Mouse (Mus musculus): ENCODE data around the gene Arhgap35. TPM values are rescaled to one million over a fixed set of nuclear protein-coding genes. Genes with fewer than 3 reads are reported as not detected.

The Arhgap35 gene
- polyA plus RNA-seq, 1 experiment, result 13.4 TPM

- Histone ChIP-seq H3K27ac (ENCODE audit: control insufficient read depth, insufficient read depth, low read length) (no peak overlapping the region), H3K4me3 (ENCODE audit: control insufficient read depth, insufficient read depth, low read length) (no peak overlapping the region), H3K27me3 (ENCODE audit: control insufficient read depth, insufficient read depth, low read length) (no peaks in the 10 kb centered on the region), H3K4me1 (replicated peaks; ENCODE audit: control insufficient read depth, insufficient read depth, low read length) (peaks cover 26% of the 10 kb centered on the region), H3K36me3 (ENCODE audit: control insufficient read depth, insufficient read depth, low read length) (peaks cover 20% of the 10 kb centered on the region)
- TF ChIP-seq CTCF (IDR thresholded peaks at IDR 0.05; ENCODE audit: borderline replicate concordance, control insufficient read depth, extremely low read depth, insufficient read depth, low read length, poor library complexity) (no peak), POLR2A (IDR thresholded peaks at IDR 0.05; ENCODE audit: control insufficient read depth, extremely low read depth, insufficient read depth, low read length, poor library complexity) (no peak)
- no peak for DNase-seq
- 91% methylated on average over 3 of the region's 3 CpGs for WGBS
Observed at GRCm38 (mm10) chr7:16496260-16496659, 118.5 kb downstream of the Arhgap35 start.

GRCm38 (mm10) chr7:16493361-16493760 is 121.4 kb downstream of the Arhgap35 start:
- Histone ChIP-seq H3K36me3 (ENCODE audit: control insufficient read depth, insufficient read depth, low read length) (peaks cover 19% of the 10 kb centered on the region), H3K27ac (ENCODE audit: control insufficient read depth, insufficient read depth, low read length) (peak overlapping the region; percentile 35; the same call in 1 of the 2 replicates), H3K4me3 (ENCODE audit: control insufficient read depth, insufficient read depth, low read length) (no peak overlapping the region), H3K27me3 (ENCODE audit: control insufficient read depth, insufficient read depth, low read length) (no peaks in the 10 kb centered on the region), H3K4me1 (replicated peaks; ENCODE audit: control insufficient read depth, insufficient read depth, low read length) (peaks cover 26% of the 10 kb centered on the region)
- WGBS, result 59% methylated on average over 2 of the region's 2 CpGs
- TF ChIP-seq POLR2A (IDR thresholded peaks at IDR 0.05; ENCODE audit: control insufficient read depth, extremely low read depth, insufficient read depth, low read length, poor library complexity) (no peak), CTCF (IDR thresholded peaks at IDR 0.05; ENCODE audit: borderline replicate concordance, control insufficient read depth, extremely low read depth, insufficient read depth, low read length, poor library complexity) (no peak)
- peak; percentile 63 for DNase-seq

GRCm38 (mm10) chr7:16492211-16492610 is 122.6 kb downstream of the Arhgap35 start:
- Histone ChIP-seq H3K4me3 (ENCODE audit: control insufficient read depth, insufficient read depth, low read length) (no peak overlapping the region), H3K27me3 (ENCODE audit: control insufficient read depth, insufficient read depth, low read length) (no peaks in the 10 kb centered on the region), H3K36me3 (ENCODE audit: control insufficient read depth, insufficient read depth, low read length) (peaks cover 9% of the 10 kb centered on the region), H3K27ac (ENCODE audit: control insufficient read depth, insufficient read depth, low read length) (no peak overlapping the region; the same call in 1 of the 2 replicates), H3K4me1 (replicated peaks; ENCODE audit: control insufficient read depth, insufficient read depth, low read length) (peaks cover 25% of the 10 kb centered on the region)
- no peak for DNase-seq
- no peak for TF ChIP-seq CTCF (IDR thresholded peaks at IDR 0.05; ENCODE audit: borderline replicate concordance, control insufficient read depth, extremely low read depth, insufficient read depth, low read length, poor library complexity)
- no peak for TF ChIP-seq POLR2A (IDR thresholded peaks at IDR 0.05; ENCODE audit: control insufficient read depth, extremely low read depth, insufficient read depth, low read length, poor library complexity)
- 67% methylated on average over 3 of the region's 3 CpGs for WGBS

DNA sequence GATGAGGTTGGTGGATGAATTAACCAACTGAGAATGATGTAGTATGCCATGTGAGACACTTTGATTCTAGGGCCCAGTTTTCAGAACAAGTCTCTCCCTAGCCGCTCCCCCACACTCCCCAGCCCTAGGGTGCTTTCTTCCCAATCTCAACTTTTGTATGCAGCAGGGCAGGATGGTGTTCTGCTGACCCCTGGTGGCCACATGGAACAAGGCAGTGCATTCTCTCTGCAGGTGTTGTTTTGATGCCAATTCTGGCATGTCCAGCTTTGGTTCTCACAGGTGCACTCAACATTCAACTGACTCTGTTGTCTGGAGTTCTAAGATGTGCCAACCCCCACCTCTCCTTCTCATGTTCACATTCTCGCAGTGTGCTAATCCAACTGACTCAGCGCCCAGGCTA is 123.0 kb downstream of the Arhgap35 start:
- TF ChIP-seq POLR2A (IDR thresholded peaks at IDR 0.05; ENCODE audit: control insufficient read depth, extremely low read depth, insufficient read depth, low read length, poor library complexity) (no peak), CTCF (IDR thresholded peaks at IDR 0.05; ENCODE audit: borderline replicate concordance, control insufficient read depth, extremely low read depth, insufficient read depth, low read length, poor library complexity) (peak; percentile 79; the same call in 1 of the 2 replicates)
- Histone ChIP-seq H3K4me3 (ENCODE audit: control insufficient read depth, insufficient read depth, low read length) (no peak overlapping the region), H3K36me3 (ENCODE audit: control insufficient read depth, insufficient read depth, low read length) (peaks cover 5% of the 10 kb centered on the region), H3K27me3 (ENCODE audit: control insufficient read depth, insufficient read depth, low read length) (no peaks in the 10 kb centered on the region), H3K4me1 (replicated peaks; ENCODE audit: control insufficient read depth, insufficient read depth, low read length) (peaks cover 20% of the 10 kb centered on the region), H3K27ac (ENCODE audit: control insufficient read depth, insufficient read depth, low read length) (no peak overlapping the region)
- peak; percentile 78 for DNase-seq
- 21% methylated on average over 3 of the region's 3 CpGs for WGBS

GRCm38 (mm10) chr7:16489948-16490347 is 124.8 kb downstream of the Arhgap35 start:
- TF ChIP-seq CTCF (IDR thresholded peaks at IDR 0.05; ENCODE audit: borderline replicate concordance, control insufficient read depth, extremely low read depth, insufficient read depth, low read length, poor library complexity) (no peak), POLR2A (IDR thresholded peaks at IDR 0.05; ENCODE audit: control insufficient read depth, extremely low read depth, insufficient read depth, low read length, poor library complexity) (no peak)
- Histone ChIP-seq H3K36me3 (ENCODE audit: control insufficient read depth, insufficient read depth, low read length) (no peaks in the 10 kb centered on the region), H3K4me3 (ENCODE audit: control insufficient read depth, insufficient read depth, low read length) (no peak overlapping the region), H3K27ac (ENCODE audit: control insufficient read depth, insufficient read depth, low read length) (no peak overlapping the region), H3K27me3 (ENCODE audit: control insufficient read depth, insufficient read depth, low read length) (no peaks in the 10 kb centered on the region), H3K4me1 (replicated peaks; ENCODE audit: control insufficient read depth, insufficient read depth, low read length) (peaks cover 16% of the 10 kb centered on the region)
- peak; percentile 44 for DNase-seq
- WGBS, result 97% methylated on average over 9 of the region's 9 CpGs

DNA sequence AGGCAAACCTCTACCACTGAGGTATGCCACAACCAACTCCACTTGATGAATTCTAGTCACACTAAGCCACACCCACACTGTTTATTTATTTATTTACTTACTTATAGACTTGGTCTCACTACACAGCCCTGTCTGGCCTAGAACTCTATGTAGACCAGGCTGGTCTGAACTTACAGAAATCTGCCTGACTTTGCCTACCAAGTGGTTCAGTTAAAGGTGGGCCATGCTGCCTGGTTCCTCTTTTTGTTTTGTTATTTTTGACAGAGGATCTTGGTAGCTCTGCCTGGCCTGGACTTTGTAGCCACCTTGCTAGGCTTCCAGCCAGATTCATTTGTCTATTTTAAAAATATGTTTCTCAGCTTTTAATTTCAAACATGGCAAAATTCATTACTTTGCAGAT is 126.0 kb downstream of the Arhgap35 start:
- no peaks in the 10 kb centered on the region for H3K36me3 ChIP-seq (ENCODE audit: control insufficient read depth, insufficient read depth, low read length)
- TF ChIP-seq CTCF (IDR thresholded peaks at IDR 0.05; ENCODE audit: borderline replicate concordance, control insufficient read depth, extremely low read depth, insufficient read depth, low read length, poor library complexity) (no peak), POLR2A (IDR thresholded peaks at IDR 0.05; ENCODE audit: control insufficient read depth, extremely low read depth, insufficient read depth, low read length, poor library complexity) (no peak)
- no peak for DNase-seq
- H3K27ac ChIP-seq (ENCODE audit: control insufficient read depth, insufficient read depth, low read length), result no peak overlapping the region
- H3K4me3 ChIP-seq (ENCODE audit: control insufficient read depth, insufficient read depth, low read length), result no peak overlapping the region
- H3K4me1 ChIP-seq (replicated peaks; ENCODE audit: control insufficient read depth, insufficient read depth, low read length), result peaks cover 12% of the 10 kb centered on the region
- H3K27me3 ChIP-seq (ENCODE audit: control insufficient read depth, insufficient read depth, low read length), result no peaks in the 10 kb centered on the region

GRCm38 (mm10) chr7:16477628-16478027 is 137.2 kb downstream of the Arhgap35 start, which contains the start of gene Npas1:
TSS of gene Npas1 (minus strand) at chr7:16477728.
- no peak within 1 kb of the TSS for H3K4me3 ChIP-seq (ENCODE audit: control insufficient read depth, insufficient read depth, low read length)
- H3K27ac ChIP-seq (ENCODE audit: control insufficient read depth, insufficient read depth, low read length), result no peak within 1 kb of the TSS
- TF ChIP-seq POLR2A (IDR thresholded peaks at IDR 0.05; ENCODE audit: control insufficient read depth, extremely low read depth, insufficient read depth, low read length, poor library complexity), result no peak
- H3K27me3 ChIP-seq (ENCODE audit: control insufficient read depth, insufficient read depth, low read length), result peaks cover 33% of the 10 kb centered on the region
- H3K4me1 ChIP-seq (replicated peaks; ENCODE audit: control insufficient read depth, insufficient read depth, low read length), result no peaks in the 10 kb centered on the region; the same call in 1 of the 2 replicates
- 90% methylated on average over 8 of the region's 8 CpGs for WGBS
- no peak for DNase-seq
- H3K36me3 ChIP-seq (ENCODE audit: control insufficient read depth, insufficient read depth, low read length), result no peaks in the 10 kb centered on the region

Measured in thymus, adult 2 months (tissue).